Mouse (Mus musculus): ENCODE data around the gene Fzr1. TPM values are rescaled to one million over a fixed set of nuclear protein-coding genes. Genes with fewer than 3 reads are reported as not detected.

The Fzr1 gene
- 10 to 100 TPM; 49.9 to 55.8 TPM for total RNA-seq (2023)

DNA sequence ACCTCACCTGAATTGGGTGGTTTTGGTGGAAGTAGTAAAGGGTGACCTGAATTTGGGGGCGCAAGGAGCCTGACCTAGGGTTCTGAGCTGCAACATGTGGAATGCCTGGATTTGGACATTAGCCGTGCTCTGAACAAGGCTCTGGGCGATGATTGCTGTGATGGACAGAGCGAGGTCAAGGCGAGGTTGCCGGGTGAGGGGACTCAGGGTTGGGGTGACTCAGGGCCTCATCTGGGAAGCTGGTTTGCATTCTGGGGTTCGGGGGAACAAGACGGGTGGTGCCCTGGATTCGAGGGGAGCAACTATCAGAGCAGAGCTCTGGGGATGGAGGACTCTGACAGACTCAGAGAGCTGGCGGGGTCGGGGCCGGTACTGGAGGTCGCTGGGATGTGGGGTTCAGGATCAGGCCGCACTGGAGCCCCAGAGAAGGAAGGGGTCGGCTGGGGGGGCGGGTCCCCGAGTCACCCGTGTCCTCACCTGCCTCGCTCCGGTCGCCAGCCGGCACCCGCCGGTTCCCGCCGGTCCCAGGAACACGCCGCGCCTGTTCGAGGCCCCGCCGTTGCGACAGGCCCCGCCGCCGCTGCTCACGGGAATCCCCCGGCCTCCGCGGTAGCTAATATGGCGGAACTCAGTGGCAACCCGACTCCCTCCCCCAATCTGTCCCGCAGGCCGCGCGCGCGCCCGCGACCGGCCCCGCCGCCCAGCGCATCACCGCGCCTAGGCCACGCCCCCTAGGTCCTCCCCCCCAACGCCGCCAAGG lies at the start of gene Fzr1:
Fzr1 (minus strand) TSS at position 724 of the 760 bp plus-strand sequence.

GRCm38 (mm10) chr10:81392781-81393185 lies 14.5 kb upstream of the Fzr1 start, which contains the start of gene Smim24:
Gene Smim24, plus strand, starts transcription at chr10:81393051.

DNA sequence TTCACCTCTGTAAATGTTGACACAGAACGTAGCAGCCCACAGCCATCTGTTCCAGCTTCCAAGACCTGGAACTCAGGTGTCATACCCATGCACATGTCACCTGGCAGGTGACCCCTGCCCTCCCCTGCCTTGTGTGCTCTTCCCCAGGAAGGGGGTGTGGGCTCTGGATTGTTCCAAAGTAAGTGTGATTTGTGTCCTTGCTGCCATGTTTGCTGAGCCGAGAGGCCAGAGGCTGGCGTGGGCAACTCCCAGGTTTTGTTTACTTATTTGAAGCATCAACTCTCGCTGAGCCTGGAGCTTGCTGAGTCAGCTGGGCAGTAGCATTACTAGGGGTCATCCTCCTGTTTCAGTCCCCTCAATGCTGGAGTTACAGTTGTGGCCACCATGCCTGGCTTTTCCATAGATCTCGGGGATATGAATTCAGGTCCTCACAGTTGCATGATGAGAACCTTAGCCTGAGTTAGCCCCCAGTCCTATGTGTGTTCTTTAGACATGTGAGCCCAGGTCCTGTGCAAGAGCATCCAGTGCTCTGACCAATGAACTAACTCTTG lies 10.3 kb upstream of the Fzr1 start, which contains the start of gene Gm48552:
Gm48552 (plus strand) TSS at position 501 of the 551 bp plus-strand sequence.

DNA sequence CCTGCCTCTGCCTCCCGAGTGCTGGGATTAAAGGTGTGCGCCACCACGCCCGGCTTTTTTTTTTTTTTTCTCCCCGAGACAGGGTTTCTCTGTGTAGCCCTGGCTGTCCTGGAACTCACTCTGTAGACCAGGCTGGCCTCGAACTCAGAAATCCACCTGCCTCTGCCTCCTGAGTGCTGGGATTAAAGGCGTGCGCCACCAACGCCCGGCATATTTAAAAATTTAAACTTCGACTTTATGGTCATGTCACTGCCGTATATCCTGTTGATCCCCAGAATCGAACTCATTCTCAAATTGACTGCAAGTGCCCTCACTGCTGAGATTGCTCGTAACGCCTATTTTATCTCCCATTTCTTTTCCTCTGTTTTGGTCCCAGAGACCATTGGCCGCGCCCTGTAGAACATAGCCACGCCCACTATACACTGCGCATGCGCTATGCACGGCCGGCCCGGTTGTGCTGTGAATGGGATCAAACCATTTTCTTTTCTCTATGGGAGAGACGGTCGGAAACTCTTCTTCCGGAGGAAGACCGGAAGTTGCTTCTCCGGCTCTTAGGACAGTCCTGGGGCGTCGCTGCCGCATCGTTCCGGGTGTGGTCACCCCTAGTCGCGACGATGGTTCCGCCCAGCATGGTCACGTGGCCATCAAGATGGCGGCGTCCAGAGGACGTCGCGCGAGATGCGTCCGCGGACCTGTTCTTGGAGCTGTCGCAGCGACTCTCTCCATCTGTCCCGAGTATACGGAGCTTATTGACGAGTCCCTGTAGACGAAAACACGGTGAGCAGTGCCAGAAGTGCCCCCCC lies 5.7 kb upstream of the Fzr1 start, which contains the start of the genes Dohh and Gm48551:
Dohh (plus strand) TSS at position 627 of the 803 bp plus-strand sequence.
Gm48551 (plus strand) TSS at position 665 of the 803 bp plus-strand sequence.

GRCm38 (mm10) chr10:81365672-81366476 lies 12.4 kb downstream of the Fzr1 start, which contains the start of gene 4930404N11Rik:
Gene 4930404N11Rik, minus strand, starts transcription at chr10:81365816.

DNA sequence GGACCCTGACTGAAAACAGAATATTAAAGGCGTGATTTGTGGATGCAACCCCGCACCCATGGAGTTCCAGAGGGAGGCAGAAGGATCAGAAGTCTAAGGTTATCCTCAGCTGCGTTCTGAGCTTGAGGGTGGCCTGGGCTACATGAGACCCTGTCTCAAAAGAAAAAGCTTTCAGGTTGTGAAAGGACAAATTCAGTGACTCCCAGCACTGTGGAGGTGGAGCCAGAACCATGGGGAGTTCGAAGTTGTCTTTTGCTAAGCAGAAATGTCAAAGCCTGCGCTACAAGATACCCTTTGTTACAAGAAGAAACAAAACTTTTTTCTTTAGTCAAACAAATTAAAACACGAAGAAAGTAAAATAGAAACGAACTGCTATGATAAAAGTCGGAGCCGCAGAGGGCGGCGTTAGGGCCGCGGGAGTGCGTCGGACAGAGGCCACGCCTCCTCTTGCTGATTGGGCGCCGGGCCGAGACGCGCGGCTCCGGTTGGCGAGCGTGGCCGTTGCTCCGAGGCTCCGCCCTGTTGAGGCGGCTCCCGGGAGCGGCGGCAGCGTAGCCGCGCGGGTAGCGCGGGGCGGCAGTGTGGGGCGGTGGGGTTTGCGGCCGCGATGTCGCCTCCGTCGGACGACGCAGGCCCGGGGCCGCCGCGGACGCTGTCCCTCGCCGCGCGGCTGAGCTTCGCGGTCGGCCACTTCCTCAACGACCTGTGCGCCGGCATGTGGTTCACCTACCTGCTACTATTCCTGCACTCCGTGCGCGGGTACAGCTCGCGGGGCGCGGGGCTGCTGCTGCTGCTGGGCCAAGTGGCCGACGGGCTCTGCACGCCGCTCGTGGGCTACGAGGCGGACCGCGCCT lies 21.1 kb downstream of the Fzr1 start, which contains the start of gene Mfsd12:
Mfsd12 (plus strand) TSS at position 501 of the 854 bp plus-strand sequence.

GRCm38 (mm10) chr10:81350351-81351063 lies 27.8 kb downstream of the Fzr1 start, which contains the start of gene Hmg20b:
Gene Hmg20b, minus strand, starts transcription at chr10:81350480.

GRCm38 (mm10) chr10:81342686-81343505 lies 35.4 kb downstream of the Fzr1 start, which contains the start of gene Gipc3:
Gene Gipc3, minus strand, starts transcription at chr10:81343266.

DNA sequence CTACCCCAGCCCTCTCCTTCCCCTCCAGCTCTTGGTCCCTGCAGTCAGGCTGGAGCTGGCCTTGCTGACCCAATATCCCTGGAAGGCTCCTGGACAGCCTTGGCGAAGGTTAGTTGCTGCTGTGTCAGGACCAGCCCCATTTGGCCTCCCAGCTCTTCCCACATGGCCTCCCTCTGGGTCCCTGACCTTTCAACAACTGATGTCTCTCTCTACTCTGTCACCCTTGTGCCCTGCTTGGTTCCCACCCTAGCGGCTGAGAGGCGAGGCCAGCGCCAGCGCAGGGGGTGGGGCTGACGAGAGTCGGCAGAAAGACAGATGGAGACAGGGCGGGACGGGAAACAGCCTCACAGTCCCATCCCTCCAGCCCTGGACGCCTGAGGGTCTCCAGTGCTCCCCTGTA lies 49.9 kb downstream of the Fzr1 start, which contains the start of gene Tbxa2r:
Tbxa2r (plus strand) TSS at position 346 of the 400 bp plus-strand sequence.

DNA sequence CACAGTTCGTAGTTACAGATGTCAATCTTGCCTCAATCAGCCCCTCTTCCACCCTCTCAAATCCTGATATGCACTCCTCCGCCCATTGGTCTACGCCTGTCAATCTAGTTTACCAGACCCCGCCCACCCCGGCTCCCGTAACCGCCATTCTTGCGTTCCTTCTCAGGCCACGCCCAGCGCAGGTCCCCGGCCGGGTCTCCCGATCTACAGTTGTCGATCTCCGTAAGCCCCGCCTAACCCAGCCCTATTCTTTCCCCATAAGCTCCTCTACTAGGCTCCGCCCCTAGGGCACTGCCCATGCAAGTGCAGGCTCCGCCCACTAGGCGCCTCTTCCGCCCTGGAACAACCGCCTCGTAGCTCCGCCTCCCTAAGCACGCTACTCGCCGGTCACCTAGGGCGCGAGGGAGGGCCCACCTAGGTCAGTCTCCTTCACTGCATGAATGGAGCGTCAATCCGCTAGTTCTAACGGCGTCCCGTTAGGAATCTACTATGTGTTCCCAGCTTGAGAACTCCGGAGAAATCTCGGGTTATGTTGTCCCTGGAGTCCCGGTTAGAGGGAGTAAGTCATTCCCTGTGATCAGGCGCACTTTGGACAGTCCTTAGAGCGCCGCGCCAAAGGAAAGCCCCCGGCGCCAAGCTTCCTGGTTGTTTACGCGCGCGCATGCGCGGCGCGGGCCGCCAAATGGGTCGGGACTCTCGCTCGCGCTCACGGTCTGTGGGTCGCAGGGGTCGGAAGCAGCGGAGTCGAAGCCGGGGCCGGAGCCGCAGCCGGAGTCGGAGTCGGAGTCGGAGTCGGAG lies 57.6 kb downstream of the Fzr1 start, which contains the start of gene Cactin:
Cactin (plus strand) TSS at position 554 of the 798 bp plus-strand sequence.

Other genes with a start within 250 kb of the Fzr1 start
- 10 to 100 TPM; 60.7 to 67.8 TPM for gene Zbtb7a, start 243.3 kb downstream of the Fzr1 start, total RNA-seq (2023)
- 10 to 100 TPM; 27.4 to 29.6 TPM for gene Pias4, start 210.6 kb downstream of the Fzr1 start, total RNA-seq (2023)
- 100 to 1,000 TPM; 738 to 811 TPM for gene Eef2, start 201.9 kb downstream of the Fzr1 start, total RNA-seq (2023)
- 10 to 100 TPM; 26.7 to 27.9 TPM for gene Dapk3, start 195.5 kb downstream of the Fzr1 start, total RNA-seq (2023)
- not detected for gene 4930442H23Rik, start 194.7 kb downstream of the Fzr1 start, total RNA-seq (2023)
- gene Nmrk2, start 176.5 kb downstream of the Fzr1 start, total RNA-seq (2023), result not detected
- gene Atcay, start 147.7 kb downstream of the Fzr1 start, total RNA-seq (2023), result not detected
- 1 to 10 TPM in 1 of 2 experiments, under 1 TPM in 1; 0.24 to 1.1 TPM for gene Zfr2, start 145.4 kb downstream of the Fzr1 start, total RNA-seq (2023)
- 10 to 100 TPM in 1 of 2 experiments, 1 to 10 TPM in 1; 5.1 to 10.3 TPM for gene Matk, start 125.6 kb downstream of the Fzr1 start, total RNA-seq (2023)
- 10 to 100 TPM; 33.8 to 41.6 TPM for gene Mrpl54, start 111.6 kb downstream of the Fzr1 start, total RNA-seq (2023)
- gene Apba3, start 111.6 kb downstream of the Fzr1 start, total RNA-seq (2023), result 10 to 100 TPM; 26.1 to 28.4 TPM
- 1 to 10 TPM; 5.1 to 5.4 TPM for gene Tjp3, start 86.9 kb downstream of the Fzr1 start, total RNA-seq (2023)
- 10 to 100 TPM; 92.2 TPM for gene Pip5k1c, start 85.6 kb downstream of the Fzr1 start, total RNA-seq (2023)
- 10 to 100 TPM; 25.0 to 30.3 TPM for gene Cactin, start 57.4 kb downstream of the Fzr1 start, total RNA-seq (2023)
- gene Tbxa2r, start 49.8 kb downstream of the Fzr1 start, total RNA-seq (2023), result under 1 TPM; 0.49 to 0.58 TPM
- gene Gipc3, start 35.2 kb downstream of the Fzr1 start, total RNA-seq (2023), result not detected
- gene Hmg20b, start 28.0 kb downstream of the Fzr1 start, total RNA-seq (2023), result 10 to 100 TPM; 41.7 to 57.4 TPM
- gene Mfsd12, start 21.0 kb downstream of the Fzr1 start, total RNA-seq (2023), result 10 to 100 TPM; 16.0 to 20.4 TPM
- 1 to 10 TPM; 4.5 to 5.1 TPM for gene 4930404N11Rik, start 12.7 kb downstream of the Fzr1 start, total RNA-seq (2023)
- gene Dohh, start 5.9 kb upstream of the Fzr1 start, total RNA-seq (2023), result 10 to 100 TPM; 16.9 to 19.6 TPM
- gene Gm48551, start 6.0 kb upstream of the Fzr1 start, total RNA-seq (2023), result 1 to 10 TPM in 1 of 2 experiments, under 1 TPM in 1; 0.35 to 1.0 TPM
- gene Gm48552, start 10.5 kb upstream of the Fzr1 start, total RNA-seq (2023), result not detected
- gene Smim24, start 14.5 kb upstream of the Fzr1 start, total RNA-seq (2023), result 1 to 10 TPM; 5.6 to 9.3 TPM
- 10 to 100 TPM; 59.7 to 65.2 TPM for gene Nfic, start 77.1 kb upstream of the Fzr1 start, total RNA-seq (2023)
- gene Celf5, start 104.2 kb upstream of the Fzr1 start, total RNA-seq (2023), result under 1 TPM in 1 of 2 experiments, not detected in 1; 0.46 TPM
- gene Ncln, start 117.9 kb upstream of the Fzr1 start, total RNA-seq (2023), result 100 to 1,000 TPM; 112 to 133 TPM
- gene S1pr4, start 121.6 kb upstream of the Fzr1 start, total RNA-seq (2023), result 10 to 100 TPM; 68.9 to 87.5 TPM
- 10 to 100 TPM; 36.8 to 37.6 TPM for gene Gna15, start 145.7 kb upstream of the Fzr1 start, total RNA-seq (2023)
- gene Gna11, start 166.7 kb upstream of the Fzr1 start, total RNA-seq (2023), result 10 to 100 TPM in 1 of 2 experiments, 1 to 10 TPM in 1; 9.7 to 13.9 TPM
- gene Aes, start 181.0 kb upstream of the Fzr1 start, total RNA-seq (2023), result 100 to 1,000 TPM; 319 to 329 TPM
- gene Tle2, start 196.0 kb upstream of the Fzr1 start, total RNA-seq (2023), result 1 to 10 TPM; 1.1 to 1.9 TPM
- gene Tle6, start 222.6 kb upstream of the Fzr1 start, total RNA-seq (2023), result 1 to 10 TPM; 3.0 to 4.4 TPM
- 1 to 10 TPM; 1.0 to 1.3 TPM for gene BC025920, start 227.8 kb upstream of the Fzr1 start, total RNA-seq (2023)
- 10 to 100 TPM; 13.2 to 14.2 TPM for gene Sirt6, start 249.3 kb upstream of the Fzr1 start, total RNA-seq (2023)

Data from neutrophil, adult 59 days (primary cell).